Mouse (Mus musculus): ENCODE measurements around the gene Trpc5. TPM values are rescaled to one million over a fixed set of nuclear protein-coding genes. Genes with fewer than 3 reads are reported as not detected.

Trpc5 gene
- total RNA-seq (2014; rRNA removed) (0.07 TPM in 1 of 2 replicates, not detected in the other), polyA plus RNA-seq (2012; rRNA removed) (not detected in 2 replicates)

DNA sequence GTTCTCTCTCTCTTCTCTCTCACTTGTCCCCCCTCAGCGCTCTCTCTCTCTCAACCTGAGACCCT lies at the start of gene Trpc5:
Trpc5 (minus strand) TSS at position 39 of the 65 bp plus-strand sequence.
- H3K27me3 ChIP-seq (ENCODE audit: control insufficient read depth, insufficient read depth, low read length), result no peaks in the 10 kb centered on the region; the same call in 1 of the 2 replicates
- 0 out of 2 replicates have a peak within 1 kb of the TSS, but pooled peaks have one; percentile 51 for H3K9ac ChIP-seq (ENCODE audit: low read depth, low read length)
- no peaks in the 10 kb centered on the region for H3K4me1 ChIP-seq (ENCODE audit: control insufficient read depth, insufficient read depth, low read length)
- no peak for DNase-seq (ENCODE audit: extremely low read depth, low read depth, low spot score)
- peak within 1 kb of the TSS; percentile 57; the same call in 1 of the 2 replicates for H3K4me3 ChIP-seq (ENCODE audit: insufficient read depth, low read depth, low read length)
- no peak for TF ChIP-seq CTCF (IDR thresholded peaks at IDR 0.05; ENCODE audit: low read depth, low read length)
- no peak for TF ChIP-seq POLR2A (IDR thresholded peaks at IDR 0.05; ENCODE audit: extremely low read depth, insufficient read depth, low read length)
- H3K36me3 ChIP-seq (ENCODE audit: control insufficient read depth, insufficient read depth, low read length), result no peaks in the 10 kb centered on the region
- 0% methylated on average over 1 of the region's 1 CpGs for WGBS
- H3K79me2 ChIP-seq (ENCODE audit: control insufficient read depth, insufficient read depth, low read length), result no peaks in the 10 kb centered on the region
- H3K27ac ChIP-seq (replicated peaks; ENCODE audit: insufficient read depth, low read depth, low read length), result no peak within 1 kb of the TSS

- Histone ChIP-seq H3K9ac (ENCODE audit: low read depth, low read length) (no peak overlapping the region), H3K4me3 (ENCODE audit: insufficient read depth, low read depth, low read length) (no peak overlapping the region), H3K79me2 (ENCODE audit: control insufficient read depth, insufficient read depth, low read length) (no peaks in the 10 kb centered on the region), H3K36me3 (ENCODE audit: control insufficient read depth, insufficient read depth, low read length) (no peaks in the 10 kb centered on the region), H3K4me1 (ENCODE audit: control insufficient read depth, insufficient read depth, low read length) (no peaks in the 10 kb centered on the region), H3K27ac (replicated peaks; ENCODE audit: insufficient read depth, low read depth, low read length) (no peak overlapping the region), H3K27me3 (ENCODE audit: control insufficient read depth, insufficient read depth, low read length) (no peaks in the 10 kb centered on the region)
- 95% methylated on average over 1 of the region's 1 CpGs for WGBS
- DNase-seq (ENCODE audit: extremely low read depth, low read depth, low spot score), result no peak
- TF ChIP-seq POLR2A (IDR thresholded peaks at IDR 0.05; ENCODE audit: extremely low read depth, insufficient read depth, low read length), result no peak
- no peak for TF ChIP-seq CTCF (IDR thresholded peaks at IDR 0.05; ENCODE audit: low read depth, low read length)
Observed at GRCm38 (mm10) chrX:144716330-144716729, 28.4 kb upstream of the Trpc5 start.

DNA sequence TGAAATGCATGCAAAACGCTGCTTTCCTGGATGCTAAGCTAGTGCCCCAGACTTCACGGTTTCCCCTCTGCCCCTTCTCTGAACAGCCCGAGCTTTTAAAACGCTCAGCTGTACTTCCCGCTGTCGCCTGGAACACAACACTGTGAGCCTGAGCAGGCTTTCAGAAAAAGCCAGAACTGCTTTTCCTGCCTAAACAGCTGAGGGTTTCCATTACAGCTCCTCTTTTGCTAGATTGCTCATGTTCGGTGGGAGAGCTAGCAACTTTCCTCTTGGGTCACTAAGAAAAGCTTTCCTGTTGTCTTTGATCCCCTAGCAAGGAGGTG lies 1.8 kb upstream of the Trpc5 start:
- Histone ChIP-seq H3K4me3 (ENCODE audit: insufficient read depth, low read depth, low read length) (no peak overlapping the region), H3K27ac (replicated peaks; ENCODE audit: insufficient read depth, low read depth, low read length) (no peak overlapping the region), H3K36me3 (ENCODE audit: control insufficient read depth, insufficient read depth, low read length) (no peaks in the 10 kb centered on the region), H3K79me2 (ENCODE audit: control insufficient read depth, insufficient read depth, low read length) (no peaks in the 10 kb centered on the region), H3K4me1 (ENCODE audit: control insufficient read depth, insufficient read depth, low read length) (no peaks in the 10 kb centered on the region), H3K27me3 (ENCODE audit: control insufficient read depth, insufficient read depth, low read length) (no peaks in the 10 kb centered on the region; the same call in 1 of the 2 replicates), H3K9ac (ENCODE audit: low read depth, low read length) (no peak overlapping the region)
- 5% methylated on average over 7 of the region's 7 CpGs for WGBS
- TF ChIP-seq POLR2A (IDR thresholded peaks at IDR 0.05; ENCODE audit: extremely low read depth, insufficient read depth, low read length) (no peak), CTCF (IDR thresholded peaks at IDR 0.05; ENCODE audit: low read depth, low read length) (no peak)
- no peak for DNase-seq (ENCODE audit: extremely low read depth, low read depth, low spot score)

- Histone ChIP-seq H3K36me3 (ENCODE audit: control insufficient read depth, insufficient read depth, low read length) (no peaks in the 10 kb centered on the region), H3K4me1 (ENCODE audit: control insufficient read depth, insufficient read depth, low read length) (no peaks in the 10 kb centered on the region), H3K4me3 (ENCODE audit: insufficient read depth, low read depth, low read length) (peak overlapping the region; percentile 57; the same call in 1 of the 2 replicates), H3K79me2 (ENCODE audit: control insufficient read depth, insufficient read depth, low read length) (no peaks in the 10 kb centered on the region), H3K9ac (ENCODE audit: low read depth, low read length) (0 out of 2 replicates have a peak overlapping the region, but pooled peaks have one; percentile 51), H3K27ac (replicated peaks; ENCODE audit: insufficient read depth, low read depth, low read length) (no peak overlapping the region), H3K27me3 (ENCODE audit: control insufficient read depth, insufficient read depth, low read length) (no peaks in the 10 kb centered on the region; the same call in 1 of the 2 replicates)
- WGBS, result 2% methylated on average over 19 of the region's 21 CpGs
- no peak for TF ChIP-seq CTCF (IDR thresholded peaks at IDR 0.05; ENCODE audit: low read depth, low read length)
- no peak for TF ChIP-seq POLR2A (IDR thresholded peaks at IDR 0.05; ENCODE audit: extremely low read depth, insufficient read depth, low read length)
- no peak for DNase-seq (ENCODE audit: extremely low read depth, low read depth, low spot score)
Observed at GRCm38 (mm10) chrX:144689119-144689858, 1.3 kb upstream of the Trpc5 start.

- TF ChIP-seq POLR2A (IDR thresholded peaks at IDR 0.05; ENCODE audit: extremely low read depth, insufficient read depth, low read length) (no peak), CTCF (IDR thresholded peaks at IDR 0.05; ENCODE audit: low read depth, low read length) (no peak)
- no peaks in the 10 kb centered on the region for H3K4me1 ChIP-seq (ENCODE audit: control insufficient read depth, insufficient read depth, low read length)
- peak within 1 kb of the TSS; percentile 57; the same call in 1 of the 2 replicates for H3K4me3 ChIP-seq (ENCODE audit: insufficient read depth, low read depth, low read length)
- 0 out of 2 replicates have a peak within 1 kb of the TSS, but pooled peaks have one; percentile 51 for H3K9ac ChIP-seq (ENCODE audit: low read depth, low read length)
- 2% methylated on average over 22 of the region's 31 CpGs for WGBS
- no peaks in the 10 kb centered on the region for H3K36me3 ChIP-seq (ENCODE audit: control insufficient read depth, insufficient read depth, low read length)
- H3K27me3 ChIP-seq (ENCODE audit: control insufficient read depth, insufficient read depth, low read length), result no peaks in the 10 kb centered on the region; the same call in 1 of the 2 replicates
- H3K79me2 ChIP-seq (ENCODE audit: control insufficient read depth, insufficient read depth, low read length), result no peaks in the 10 kb centered on the region
- no peak for DNase-seq (ENCODE audit: extremely low read depth, low read depth, low spot score)
- no peak within 1 kb of the TSS for H3K27ac ChIP-seq (replicated peaks; ENCODE audit: insufficient read depth, low read depth, low read length)
Observed at GRCm38 (mm10) chrX:144688207-144689118, 483 bp upstream of the Trpc5 start, which contains the start of gene Rtl4. Gene Rtl4, plus strand, starts transcription at chrX:144688907.
